5 mouse cellular contexts compared by ENCODE assay signal in genomic region chr2:94685619-94686018, GRCm38 (mm10).
DNase-seq lines count a peak whose midpoint lies in the region; ATAC-seq and TF ChIP-seq lines count a peak whose summit lies in the region.
"Not testable (repeated sequence)": the region's sequence is repeated elsewhere in the genome, so short reads cannot be mapped to it uniquely, and the experiment has no call there.

No protein-coding gene starts in this region.

- H3K27ac ChIP-seq in forebrain, embryonic 13.5 days; forebrain, embryonic 14.5 days (ENCODE audit: low read depth, low read length); forebrain, embryonic 16.5 days (ENCODE audit: low read length); hindbrain, embryonic 14.5 days: not testable (repeated sequence)

- peak; percentile 45 for DNase-seq in brain, embryonic 14.5 days (ENCODE audit: low read depth)
- DNase-seq in forebrain, embryonic 14.5 days (ENCODE audit: low spot score): peak; percentile 41
- DNase-seq in hindbrain, embryonic 14.5 days (ENCODE audit: low spot score): peak; percentile 15

- not testable (repeated sequence) for H3K9ac ChIP-seq in forebrain, embryonic 13.5 days; forebrain, embryonic 14.5 days (ENCODE audit: low read length); forebrain, embryonic 16.5 days (replicated peaks; ENCODE audit: low read depth, low read length); hindbrain, embryonic 14.5 days

- not testable (repeated sequence) for H3K9me3 ChIP-seq in forebrain, embryonic 13.5 days (replicated peaks); forebrain, embryonic 14.5 days (replicated peaks; ENCODE audit: control insufficient read depth, low read length); forebrain, embryonic 16.5 days (ENCODE audit: control insufficient read depth, low read length); hindbrain, embryonic 14.5 days (ENCODE audit: control insufficient read depth, low read length)

- H3K4me2 ChIP-seq in forebrain, embryonic 13.5 days; forebrain, embryonic 14.5 days (ENCODE audit: low read length); forebrain, embryonic 16.5 days (ENCODE audit: low read length); hindbrain, embryonic 14.5 days (replicated peaks): not testable (repeated sequence)

- 97% methylated on average over 5 of the region's 5 CpGs for WGBS in forebrain, embryonic 13.5 days
- 88% methylated on average over 2 of the region's 5 CpGs for WGBS in forebrain, embryonic 14.5 days
- 84% methylated on average over 2 of the region's 5 CpGs for WGBS in forebrain, embryonic 16.5 days
- 90% methylated on average over 2 of the region's 5 CpGs for WGBS in hindbrain, embryonic 14.5 days

- peak; percentile 38; the same call in 1 of the 2 replicates for ATAC-seq in forebrain, embryonic 13.5 days
- peak; percentile 69; the same call in 1 of the 2 replicates for ATAC-seq in forebrain, embryonic 14.5 days
- ATAC-seq in forebrain, embryonic 16.5 days: peak; percentile 62
- not testable (repeated sequence) for ATAC-seq in hindbrain, embryonic 14.5 days (ENCODE audit: low FRiP score)

- TF ChIP-seq CTCF in brain, embryonic 14.5 days (IDR thresholded peaks at IDR 0.05; ENCODE audit: borderline replicate concordance, extremely low read depth, insufficient read depth, insufficient read length): not testable (repeated sequence)

- not testable (repeated sequence) for H3K4me1 ChIP-seq in forebrain, embryonic 13.5 days; forebrain, embryonic 14.5 days (ENCODE audit: control insufficient read depth, insufficient read depth, low read length); forebrain, embryonic 16.5 days (replicated peaks; ENCODE audit: control insufficient read depth, insufficient read depth, low read length); hindbrain, embryonic 14.5 days (replicated peaks; ENCODE audit: control insufficient read depth, insufficient read depth, low read length)

- not testable (repeated sequence) for H3K27me3 ChIP-seq in forebrain, embryonic 13.5 days; forebrain, embryonic 14.5 days (replicated peaks; ENCODE audit: control insufficient read depth, insufficient read depth, low read length); forebrain, embryonic 16.5 days (replicated peaks; ENCODE audit: control insufficient read depth, insufficient read depth, low read length); hindbrain, embryonic 14.5 days (ENCODE audit: control insufficient read depth, insufficient read depth, low read length)

- not testable (repeated sequence) for TF ChIP-seq POLR2A in brain, embryonic 14.5 days (IDR thresholded peaks at IDR 0.05; ENCODE audit: borderline replicate concordance, extremely low read depth, insufficient read depth, insufficient read length, poor library complexity, severe bottlenecking)

- not testable (repeated sequence) for H3K36me3 ChIP-seq in forebrain, embryonic 13.5 days (ENCODE audit: poor library complexity, severe bottlenecking); forebrain, embryonic 14.5 days (ENCODE audit: control insufficient read depth, insufficient read depth, low read length); forebrain, embryonic 16.5 days (ENCODE audit: control insufficient read depth, insufficient read depth); hindbrain, embryonic 14.5 days (replicated peaks; ENCODE audit: control insufficient read depth, insufficient read depth)

- H3K4me3 ChIP-seq in forebrain, embryonic 13.5 days; forebrain, embryonic 14.5 days (ENCODE audit: low read depth, low read length); forebrain, embryonic 16.5 days (replicated peaks; ENCODE audit: low read length); hindbrain, embryonic 14.5 days (replicated peaks; ENCODE audit: low read length): not testable (repeated sequence)
